Mouse (Mus musculus): ENCODE measurements at regions not wholly inside any gene's neighbourhood (a gene's known extent, or its start where the extent isn't known, plus 50 kb on each side); places are given as distances from the start of the nearest gene placed in this dataset.

DNA sequence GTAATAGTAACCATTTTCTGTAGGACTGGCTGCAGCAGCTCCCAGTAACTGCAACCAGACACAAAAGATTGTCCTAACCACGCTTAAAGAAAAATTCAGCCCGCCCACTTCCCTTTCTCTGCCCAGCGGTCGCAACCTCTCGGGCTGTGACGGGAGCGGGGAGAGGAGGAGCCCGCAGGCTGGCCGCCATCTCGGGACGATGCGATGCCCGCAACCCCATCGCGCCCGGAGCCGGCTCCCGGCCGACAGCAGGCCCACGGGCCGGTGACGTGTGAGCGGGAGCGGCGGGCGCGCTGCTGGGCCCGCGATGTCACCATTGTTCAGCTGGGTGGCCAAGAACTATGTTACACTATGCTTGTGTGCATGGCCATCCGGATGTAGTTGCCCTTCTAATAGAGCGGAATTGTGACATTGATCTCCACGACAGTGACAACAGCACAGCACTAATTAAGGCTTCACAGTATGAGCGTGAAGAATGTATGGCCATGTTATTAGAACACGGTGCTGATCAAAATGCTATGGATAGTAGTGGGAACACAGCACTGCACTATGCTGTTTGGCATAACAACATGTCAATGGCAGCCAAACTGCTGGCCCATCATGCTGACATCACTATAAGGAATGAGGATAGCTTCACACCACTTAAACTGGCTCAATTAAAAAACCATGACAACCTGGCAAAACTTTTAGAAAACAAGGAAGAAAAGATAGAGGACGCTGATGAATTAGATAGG, 59.2 kb upstream of the C2cd4b start:
- peak; percentile 62 for DNase-seq

- no peak for DNase-seq
Observed at GRCm38 (mm10) chr9:67708246-67708960, 50.8 kb upstream of the C2cd4b start.

Measured in kidney, postnatal 14 days (tissue).